Mouse (Mus musculus) heart, embryonic 15.5 days (tissue): ENCODE data around the gene Adcy7. TPM values are rescaled to one million over a fixed set of nuclear protein-coding genes. Genes with fewer than 3 reads are reported as not detected.

Experiments
- ATAC-seq: fragments of 200-750 bp; cut with Nextera tagmentation; replicated peaks from 2 replicates; pipeline ENCODE4 v1.8.0; 2017; ENCODE audit warnings: low read depth, moderate TSS enrichment; ENCODE audit not compliant: insufficient number of reproducible peaks, insufficient read depth, low FRiP score
- H3K27ac ChIP-seq: fragments of 300-500 bp; sonication (generic); 2 replicates; pipeline ENCODE4 v1.5.1; 2015; ENCODE audit warnings: mild to moderate bottlenecking, inconsistent platforms
- H3K27me3 ChIP-seq: fragments of 300-500 bp; sonication (generic); 2 replicates; pipeline ENCODE4 v1.6.1; 2015; ENCODE audit warnings: inconsistent platforms
- H3K36me3 ChIP-seq: fragments of 300-500 bp; sonication (generic); 2 replicates; pipeline ENCODE4 v1.6.1; 2015; ENCODE audit warnings: mild to moderate bottlenecking, inconsistent platforms
- H3K4me1 ChIP-seq: fragments of 300-500 bp; sonication (generic); replicated peaks from 2 replicates; pipeline ENCODE4 v1.6.1; 2015; ENCODE audit warnings: inconsistent platforms
- H3K4me2 ChIP-seq: fragments of 300-500 bp; sonication (generic); 2 replicates; pipeline ENCODE4 v1.6.1; 2015; ENCODE audit warnings: inconsistent platforms, mild to moderate bottlenecking, moderate library complexity
- H3K4me3 ChIP-seq: fragments of 300-500 bp; sonication (generic); 2 replicates; pipeline ENCODE4 v1.5.1; 2015; ENCODE audit warnings: mild to moderate bottlenecking, inconsistent platforms
- H3K9ac ChIP-seq: fragments of 300-500 bp; sonication (generic); 2 replicates; pipeline ENCODE4 v1.6.1; 2015; ENCODE audit warnings: mild to moderate bottlenecking, inconsistent platforms
- H3K9me3 ChIP-seq: fragments of 300-500 bp; sonication (generic); replicated peaks from 2 replicates; pipeline ENCODE4 v1.6.1; 2016; ENCODE audit warnings: inconsistent platforms
- WGBS: fragments of 180-500 bp; shearing (Covaris S2); methylation state at CpG from one replicate; pipeline ENCODE4 v1.1.7; 2015; ENCODE audit warnings: mixed read lengths; 5-methylcytosine and 5-hydroxymethylcytosine counted together
- polyA plus RNA-seq: library from polyadenylated mRNA; unstranded; fragments of >200 nt; fragmentation: Nextera tagmentation; extraction: Ambion mirVana; gene quantifications from 2 replicates; pipeline ENCODE4 v1.2.1, GENCODE M21; 2015

The Adcy7 gene
- polyA plus RNA-seq, 1 experiment from 2014 or later: 2.7 TPM

GRCm38 (mm10) chr8:88320134-88320533 lies 47.9 kb downstream of the Adcy7 start:
- Histone ChIP-seq H3K9me3 (no peaks in the 10 kb centered on the region), H3K36me3 (no peaks in the 10 kb centered on the region), H3K9ac (no peak overlapping the region), H3K4me2 (no peak overlapping the region), H3K27ac (no peak overlapping the region), H3K27me3 (no peaks in the 10 kb centered on the region), H3K4me1 (peaks cover 22% of the 10 kb centered on the region), H3K4me3 (no peak overlapping the region)
- 94% methylated on average over 6 of the region's 6 CpGs for WGBS
- ATAC-seq: no peak

- Histone ChIP-seq H3K9me3 (no peaks in the 10 kb centered on the region), H3K27me3 (no peaks in the 10 kb centered on the region), H3K9ac (no peak overlapping the region), H3K36me3 (peaks cover 9% of the 10 kb centered on the region), H3K27ac (no peak overlapping the region), H3K4me3 (no peak overlapping the region), H3K4me2 (no peak overlapping the region), H3K4me1 (peaks cover 18% of the 10 kb centered on the region)
- 80% methylated on average over 5 of the region's 5 CpGs for WGBS
- no peak for ATAC-seq
Observed at GRCm38 (mm10) chr8:88321387-88321786, 49.2 kb downstream of the Adcy7 start.

GRCm38 (mm10) chr8:88323523-88323922 lies 51.3 kb downstream of the Adcy7 start:
- Histone ChIP-seq H3K27me3 (no peaks in the 10 kb centered on the region), H3K9ac (no peak overlapping the region), H3K4me2 (no peak overlapping the region), H3K27ac (no peak overlapping the region), H3K4me1 (no peaks in the 10 kb centered on the region), H3K4me3 (no peak overlapping the region), H3K9me3 (no peaks in the 10 kb centered on the region), H3K36me3 (peaks cover 15% of the 10 kb centered on the region)
- 93% methylated on average over 5 of the region's 5 CpGs for WGBS
- no peak for ATAC-seq

- no peak overlapping the region for H3K9ac ChIP-seq
- no peak overlapping the region for H3K27ac ChIP-seq
- H3K9me3 ChIP-seq: no peaks in the 10 kb centered on the region
- no peaks in the 10 kb centered on the region for H3K4me1 ChIP-seq
- H3K36me3 ChIP-seq: peaks cover 27% of the 10 kb centered on the region
- H3K4me3 ChIP-seq: no peak overlapping the region
- H3K4me2 ChIP-seq: no peak overlapping the region
- WGBS: 77% methylated on average over 11 of the region's 11 CpGs
- ATAC-seq: no peak; the same call in 1 of the 2 replicates
- no peaks in the 10 kb centered on the region for H3K27me3 ChIP-seq
Observed at GRCm38 (mm10) chr8:88324760-88325159, 52.6 kb downstream of the Adcy7 start.

GRCm38 (mm10) chr8:88325251-88325650 lies 53.0 kb downstream of the Adcy7 start:
- H3K9me3 ChIP-seq: no peaks in the 10 kb centered on the region
- H3K27ac ChIP-seq: no peak overlapping the region
- ATAC-seq: no peak
- H3K4me1 ChIP-seq: no peaks in the 10 kb centered on the region
- no peak overlapping the region for H3K9ac ChIP-seq
- peaks cover 32% of the 10 kb centered on the region for H3K36me3 ChIP-seq
- H3K27me3 ChIP-seq: no peaks in the 10 kb centered on the region
- no peak overlapping the region for H3K4me3 ChIP-seq
- 32% methylated on average over 5 of the region's 5 CpGs for WGBS
- no peak overlapping the region for H3K4me2 ChIP-seq

GRCm38 (mm10) chr8:88325795-88326194 lies 53.6 kb downstream of the Adcy7 start:
- Histone ChIP-seq H3K27me3 (no peaks in the 10 kb centered on the region), H3K4me3 (no peak overlapping the region), H3K9ac (no peak overlapping the region), H3K4me2 (no peak overlapping the region), H3K4me1 (no peaks in the 10 kb centered on the region), H3K36me3 (peaks cover 32% of the 10 kb centered on the region), H3K9me3 (no peaks in the 10 kb centered on the region), H3K27ac (no peak overlapping the region)
- 90% methylated on average over 5 of the region's 5 CpGs for WGBS
- no peak for ATAC-seq

GRCm38 (mm10) chr8:88326328-88326727 lies 54.1 kb downstream of the Adcy7 start:
- no peak overlapping the region for H3K9ac ChIP-seq
- no peak for ATAC-seq
- peaks cover 36% of the 10 kb centered on the region for H3K36me3 ChIP-seq

GRCm38 (mm10) chr8:88328689-88329088 lies 56.5 kb downstream of the Adcy7 start:
- no peak overlapping the region for H3K4me3 ChIP-seq
- H3K27me3 ChIP-seq: no peaks in the 10 kb centered on the region
- H3K36me3 ChIP-seq: peaks cover 59% of the 10 kb centered on the region
- WGBS: 82% methylated on average over 6 of the region's 6 CpGs
- H3K27ac ChIP-seq: peak overlapping the region; percentile 9; the same call in 1 of the 2 replicates
- peaks cover 6% of the 10 kb centered on the region for H3K4me1 ChIP-seq
- H3K4me2 ChIP-seq: no peak overlapping the region
- no peak overlapping the region for H3K9ac ChIP-seq
- no peak for ATAC-seq
- H3K9me3 ChIP-seq: no peaks in the 10 kb centered on the region

More at GRCm38 (mm10) chr8:88326328-88326727, 54.1 kb downstream of the Adcy7 start:
- no peak overlapping the region for H3K4me2 ChIP-seq
- H3K4me3 ChIP-seq: no peak overlapping the region
- no peaks in the 10 kb centered on the region for H3K9me3 ChIP-seq
- no peaks in the 10 kb centered on the region for H3K4me1 ChIP-seq
- WGBS: 92% methylated on average over 12 of the region's 12 CpGs
- H3K27ac ChIP-seq: no peak overlapping the region
- no peaks in the 10 kb centered on the region for H3K27me3 ChIP-seq

- H3K9me3 ChIP-seq: no peaks in the 10 kb centered on the region
- H3K4me3 ChIP-seq: no peak overlapping the region
- no peak overlapping the region for H3K27ac ChIP-seq
- no peak for ATAC-seq
- H3K4me2 ChIP-seq: no peak overlapping the region
- no peaks in the 10 kb centered on the region for H3K27me3 ChIP-seq
- H3K36me3 ChIP-seq: peaks cover 63% of the 10 kb centered on the region
- peaks cover 18% of the 10 kb centered on the region for H3K4me1 ChIP-seq
- 86% methylated on average over 3 of the region's 3 CpGs for WGBS
- H3K9ac ChIP-seq: no peak overlapping the region
Observed at GRCm38 (mm10) chr8:88330816-88331215, 58.6 kb downstream of the Adcy7 start.

- no peak overlapping the region for H3K9ac ChIP-seq
- H3K36me3 ChIP-seq: peaks cover 69% of the 10 kb centered on the region
- ATAC-seq: peak; percentile 86
- H3K27ac ChIP-seq: peak overlapping the region; percentile 84
- H3K9me3 ChIP-seq: no peaks in the 10 kb centered on the region
- H3K4me3 ChIP-seq: no peak overlapping the region
- peaks cover 26% of the 10 kb centered on the region for H3K4me1 ChIP-seq
- H3K4me2 ChIP-seq: no peak overlapping the region
- no peaks in the 10 kb centered on the region for H3K27me3 ChIP-seq
- 43% methylated on average over 2 of the region's 2 CpGs for WGBS
Observed at GRCm38 (mm10) chr8:88334384-88334783, 62.2 kb downstream of the Adcy7 start.

GRCm38 (mm10) chr8:88334975-88335374 lies 62.8 kb downstream of the Adcy7 start:
- H3K9me3 ChIP-seq: no peaks in the 10 kb centered on the region
- H3K4me2 ChIP-seq: no peak overlapping the region
- H3K9ac ChIP-seq: no peak overlapping the region
- H3K27ac ChIP-seq: peak overlapping the region; percentile 84
- H3K36me3 ChIP-seq: peaks cover 64% of the 10 kb centered on the region
- H3K4me3 ChIP-seq: no peak overlapping the region
- WGBS: 58% methylated on average over 3 of the region's 3 CpGs
- no peaks in the 10 kb centered on the region for H3K27me3 ChIP-seq
- H3K4me1 ChIP-seq: peaks cover 32% of the 10 kb centered on the region
- ATAC-seq: no peak

- Histone ChIP-seq H3K9ac (no peak overlapping the region), H3K9me3 (no peaks in the 10 kb centered on the region), H3K36me3 (peaks cover 52% of the 10 kb centered on the region), H3K4me1 (peaks cover 36% of the 10 kb centered on the region), H3K4me2 (no peak overlapping the region), H3K27ac (peak overlapping the region; percentile 87), H3K4me3 (no peak overlapping the region), H3K27me3 (no peaks in the 10 kb centered on the region)
- 38% methylated on average over 3 of the region's 3 CpGs for WGBS
- ATAC-seq: no peak
Observed at GRCm38 (mm10) chr8:88339221-88339620, 67.0 kb downstream of the Adcy7 start.
